Mouse (Mus musculus): ENCODE measurements around the gene Armh3. TPM values are rescaled to one million over a fixed set of nuclear protein-coding genes. Genes with fewer than 3 reads are reported as not detected.
"Not testable (repeated sequence)": the region's sequence is repeated elsewhere in the genome, so short reads cannot be mapped to it uniquely, and the experiment has no call there.

Gene Armh3
- polyA plus RNA-seq, 1 experiment from 2014 or later = 15.0 TPM

GRCm38 (mm10) chr19:45813263-45813662, 185.0 kb downstream of the Armh3 start:
- H3K9ac ChIP-seq (ENCODE audit: low read length) = no peak overlapping the region
- ATAC-seq (replicated peaks; ENCODE audit: low FRiP score, low TSS enrichment, low read depth) = no peak
- H3K36me3 ChIP-seq (ENCODE audit: control insufficient read depth, insufficient read depth, low read length) = no peaks in the 10 kb centered on the region
- WGBS = 9% methylated on average over 11 of the region's 11 CpGs
- no peak overlapping the region for H3K4me3 ChIP-seq (ENCODE audit: low read depth, low read length)
- H3K4me1 ChIP-seq (replicated peaks; ENCODE audit: control insufficient read depth, insufficient read depth, low read length) = peaks cover 28% of the 10 kb centered on the region
- H3K9me3 ChIP-seq (ENCODE audit: control insufficient read depth, low read length) = no peaks in the 10 kb centered on the region
- no peaks in the 10 kb centered on the region for H3K27me3 ChIP-seq (replicated peaks; ENCODE audit: control insufficient read depth, insufficient read depth, low read length)
- H3K27ac ChIP-seq (ENCODE audit: low read depth) = no peak overlapping the region
- peak overlapping the region; percentile 29; the same call in 1 of the 2 replicates for H3K4me2 ChIP-seq (ENCODE audit: low read length)
- peak; percentile 93 for DNase-seq (ENCODE audit: low spot score)

DNA sequence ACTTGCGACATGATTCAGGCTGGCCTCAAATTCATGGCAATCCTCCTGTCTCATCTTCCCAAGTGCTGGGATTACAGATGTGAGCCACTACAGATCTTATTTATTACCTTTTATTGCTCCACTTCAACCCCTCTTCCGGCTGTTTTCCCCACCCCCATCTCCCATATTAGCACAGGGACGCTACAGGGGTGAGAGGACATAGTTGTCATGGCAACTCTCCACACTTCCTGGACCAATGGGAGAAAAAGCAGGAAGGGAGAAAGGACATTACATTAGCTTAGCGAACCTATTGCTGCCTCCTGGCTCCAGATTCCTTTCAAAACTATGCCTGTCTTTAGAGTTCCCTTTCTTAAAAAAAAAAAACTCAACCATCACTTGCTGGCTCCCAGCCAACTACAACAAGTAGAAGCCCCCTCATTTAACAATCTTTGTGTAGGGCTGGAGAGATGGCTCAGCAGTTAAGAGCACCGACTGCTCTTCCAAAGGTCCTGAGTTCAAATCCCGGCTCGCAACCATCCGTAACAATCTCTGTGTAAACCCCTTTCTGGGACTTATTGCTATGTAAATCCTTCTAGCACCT, 185.5 kb downstream of the Armh3 start:
- 16% methylated on average over 8 of the region's 8 CpGs for WGBS
- 0 out of 2 replicates have a peak, but pooled peaks have one; percentile 32 for ATAC-seq (replicated peaks; ENCODE audit: low FRiP score, low TSS enrichment, low read depth)
- H3K4me3 ChIP-seq (ENCODE audit: low read depth, low read length) = no peak overlapping the region
- H3K27me3 ChIP-seq (replicated peaks; ENCODE audit: control insufficient read depth, insufficient read depth, low read length) = no peaks in the 10 kb centered on the region
- H3K9ac ChIP-seq (ENCODE audit: low read length) = no peak overlapping the region
- H3K4me2 ChIP-seq (ENCODE audit: low read length) = peak overlapping the region; percentile 29
- DNase-seq (ENCODE audit: low spot score) = no peak
- no peaks in the 10 kb centered on the region for H3K36me3 ChIP-seq (ENCODE audit: control insufficient read depth, insufficient read depth, low read length)
- H3K27ac ChIP-seq (ENCODE audit: low read depth) = no peak overlapping the region
- H3K9me3 ChIP-seq (ENCODE audit: control insufficient read depth, low read length) = no peaks in the 10 kb centered on the region
- peaks cover 23% of the 10 kb centered on the region for H3K4me1 ChIP-seq (replicated peaks; ENCODE audit: control insufficient read depth, insufficient read depth, low read length)

DNA sequence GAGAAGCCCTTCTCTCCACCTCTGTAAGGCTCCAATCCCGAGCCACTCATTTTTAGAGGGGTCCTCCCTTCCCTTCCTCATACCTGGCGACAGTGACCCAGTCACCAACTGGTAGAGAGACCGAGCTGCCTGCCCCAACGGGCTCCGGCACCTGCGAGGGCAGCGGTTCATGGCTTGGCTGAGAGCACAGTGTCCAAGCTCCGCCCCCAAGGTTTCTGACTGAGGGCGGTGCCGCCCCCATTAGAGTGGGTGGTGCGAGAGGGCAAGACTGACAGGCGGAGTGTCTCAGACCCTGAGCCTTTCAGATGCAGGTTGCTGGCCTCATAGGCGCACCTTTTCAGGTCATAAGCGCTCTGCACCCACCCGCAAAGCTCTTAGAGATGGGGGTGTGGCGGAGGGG, 186.2 kb downstream of the Armh3 start:
- ATAC-seq (replicated peaks; ENCODE audit: low FRiP score, low TSS enrichment, low read depth) (peak; percentile 40; the same call in 1 of the 2 replicates), DNase-seq (ENCODE audit: low spot score) (peak; percentile 65)
- H3K27me3 ChIP-seq (replicated peaks; ENCODE audit: control insufficient read depth, insufficient read depth, low read length) = no peaks in the 10 kb centered on the region
- no peaks in the 10 kb centered on the region for H3K36me3 ChIP-seq (ENCODE audit: control insufficient read depth, insufficient read depth, low read length)
- no peak overlapping the region for H3K4me3 ChIP-seq (ENCODE audit: low read depth, low read length)
- H3K9me3 ChIP-seq (ENCODE audit: control insufficient read depth, low read length) = no peaks in the 10 kb centered on the region
- peak overlapping the region; percentile 29 for H3K4me2 ChIP-seq (ENCODE audit: low read length)
- H3K27ac ChIP-seq (ENCODE audit: low read depth) = no peak overlapping the region
- 1% methylated on average over 16 of the region's 16 CpGs for WGBS
- peaks cover 16% of the 10 kb centered on the region for H3K4me1 ChIP-seq (replicated peaks; ENCODE audit: control insufficient read depth, insufficient read depth, low read length)
- no peak overlapping the region for H3K9ac ChIP-seq (ENCODE audit: low read length)

GRCm38 (mm10) chr19:45811028-45811674, 187.1 kb downstream of the Armh3 start:
- Histone ChIP-seq H3K27ac (ENCODE audit: low read depth) (no peak overlapping the region), H3K9ac (ENCODE audit: low read length) (no peak overlapping the region), H3K36me3 (ENCODE audit: control insufficient read depth, insufficient read depth, low read length) (no peaks in the 10 kb centered on the region), H3K27me3 (replicated peaks; ENCODE audit: control insufficient read depth, insufficient read depth, low read length) (no peaks in the 10 kb centered on the region), H3K4me2 (ENCODE audit: low read length) (no peak overlapping the region), H3K4me3 (ENCODE audit: low read depth, low read length) (no peak overlapping the region), H3K9me3 (ENCODE audit: control insufficient read depth, low read length) (no peaks in the 10 kb centered on the region), H3K4me1 (replicated peaks; ENCODE audit: control insufficient read depth, insufficient read depth, low read length) (peaks cover 6% of the 10 kb centered on the region)
- WGBS = 64% methylated on average over 12 of the region's 12 CpGs
- DNase-seq (ENCODE audit: low spot score) (no peak), ATAC-seq (replicated peaks; ENCODE audit: low FRiP score, low TSS enrichment, low read depth) (no peak)

- no peak for ATAC-seq (replicated peaks; ENCODE audit: low FRiP score, low TSS enrichment, low read depth)
- 87% methylated on average over 4 of the region's 4 CpGs for WGBS
Observed at GRCm38 (mm10) chr19:45807732-45808131, 190.6 kb downstream of the Armh3 start.

DNA sequence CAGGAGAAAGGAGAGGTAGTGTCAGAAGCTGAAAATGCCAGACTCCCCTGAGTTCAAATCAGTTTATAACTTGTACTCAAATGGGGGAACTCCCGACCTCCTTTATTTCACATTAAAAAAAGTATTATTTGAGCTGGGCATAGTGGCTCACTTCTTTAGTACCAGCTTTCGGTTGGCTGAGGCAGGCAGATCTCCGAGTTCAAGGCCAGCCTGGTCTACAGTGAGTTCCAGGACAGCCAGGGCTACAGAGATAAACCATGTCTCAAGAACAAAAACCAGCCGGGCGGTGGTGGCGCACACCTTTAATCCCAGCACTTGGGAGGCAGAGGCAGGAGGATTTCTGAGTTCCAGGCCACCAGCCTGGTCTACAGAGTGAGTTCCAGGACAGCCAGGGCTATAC, 192.5 kb downstream of the Armh3 start:
- DNase-seq (ENCODE audit: low spot score); H3K9ac ChIP-seq (ENCODE audit: low read length); H3K4me1 ChIP-seq (replicated peaks; ENCODE audit: control insufficient read depth, insufficient read depth, low read length); H3K36me3 ChIP-seq (ENCODE audit: control insufficient read depth, insufficient read depth, low read length); ATAC-seq (replicated peaks; ENCODE audit: low FRiP score, low TSS enrichment, low read depth); H3K9me3 ChIP-seq (ENCODE audit: control insufficient read depth, low read length); H3K27ac ChIP-seq (ENCODE audit: low read depth); H3K27me3 ChIP-seq (replicated peaks; ENCODE audit: control insufficient read depth, insufficient read depth, low read length); H3K4me3 ChIP-seq (ENCODE audit: low read depth, low read length); H3K4me2 ChIP-seq (ENCODE audit: low read length): not testable (repeated sequence)
- WGBS = 96% methylated on average over 6 of the region's 6 CpGs

More at GRCm38 (mm10) chr19:45807732-45808131, 190.6 kb downstream of the Armh3 start:
- H3K4me2 ChIP-seq (ENCODE audit: low read length) = no peak overlapping the region
- no peaks in the 10 kb centered on the region for H3K36me3 ChIP-seq (ENCODE audit: control insufficient read depth, insufficient read depth, low read length)
- no peaks in the 10 kb centered on the region for H3K9me3 ChIP-seq (ENCODE audit: control insufficient read depth, low read length)
- H3K9ac ChIP-seq (ENCODE audit: low read length) = no peak overlapping the region
- H3K4me3 ChIP-seq (ENCODE audit: low read depth, low read length) = no peak overlapping the region
- H3K27me3 ChIP-seq (replicated peaks; ENCODE audit: control insufficient read depth, insufficient read depth, low read length) = no peaks in the 10 kb centered on the region
- H3K4me1 ChIP-seq (replicated peaks; ENCODE audit: control insufficient read depth, insufficient read depth, low read length) = no peaks in the 10 kb centered on the region; the same call in 1 of the 2 replicates
- no peak overlapping the region for H3K27ac ChIP-seq (ENCODE audit: low read depth)
- no peak for DNase-seq (ENCODE audit: low spot score)

- no peaks in the 10 kb centered on the region for H3K9me3 ChIP-seq (ENCODE audit: control insufficient read depth, low read length)
- 0 out of 2 replicates have a peak, but pooled peaks have one; percentile 43 for ATAC-seq (replicated peaks; ENCODE audit: low FRiP score, low TSS enrichment, low read depth)
- H3K4me3 ChIP-seq (ENCODE audit: low read depth, low read length) = no peak overlapping the region
- no peak overlapping the region for H3K27ac ChIP-seq (ENCODE audit: low read depth)
- H3K27me3 ChIP-seq (replicated peaks; ENCODE audit: control insufficient read depth, insufficient read depth, low read length) = no peaks in the 10 kb centered on the region
- H3K4me2 ChIP-seq (ENCODE audit: low read length) = no peak overlapping the region
- DNase-seq (ENCODE audit: low spot score) = peak; percentile 64
- no peaks in the 10 kb centered on the region for H3K36me3 ChIP-seq (ENCODE audit: control insufficient read depth, insufficient read depth, low read length)
- no peaks in the 10 kb centered on the region for H3K4me1 ChIP-seq (replicated peaks; ENCODE audit: control insufficient read depth, insufficient read depth, low read length)
- no peak overlapping the region for H3K9ac ChIP-seq (ENCODE audit: low read length)
- WGBS = 27% methylated on average over 12 of the region's 12 CpGs
Observed at GRCm38 (mm10) chr19:45804593-45805368, 193.5 kb downstream of the Armh3 start.

DNA sequence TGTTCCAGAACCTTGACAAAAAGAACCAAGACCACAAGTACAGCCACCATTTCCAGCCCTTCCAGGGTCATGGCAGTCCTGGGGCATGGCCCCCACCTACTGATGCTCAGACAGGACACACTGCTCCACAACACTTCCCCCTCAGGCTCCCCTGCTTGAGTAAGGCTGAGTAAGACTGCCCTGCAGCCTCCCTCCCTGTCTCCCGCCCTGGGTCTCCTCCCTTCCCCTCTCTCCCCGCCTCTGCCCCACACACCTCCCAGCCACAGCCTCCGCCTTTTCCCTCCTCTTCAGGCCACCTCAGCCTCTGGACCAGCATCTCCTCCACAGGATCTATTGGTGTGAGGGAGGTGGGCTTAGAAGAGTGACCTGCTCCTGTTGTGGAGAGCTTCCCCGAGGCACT, 194.9 kb downstream of the Armh3 start:
- ATAC-seq (replicated peaks; ENCODE audit: low FRiP score, low TSS enrichment, low read depth) = no peak
- WGBS = 29% methylated on average over 4 of the region's 4 CpGs
- no peaks in the 10 kb centered on the region for H3K9me3 ChIP-seq (ENCODE audit: control insufficient read depth, low read length)
- no peak overlapping the region for H3K4me2 ChIP-seq (ENCODE audit: low read length)
- H3K9ac ChIP-seq (ENCODE audit: low read length) = no peak overlapping the region
- no peak overlapping the region for H3K27ac ChIP-seq (ENCODE audit: low read depth)
- no peak overlapping the region for H3K4me3 ChIP-seq (ENCODE audit: low read depth, low read length)
- no peaks in the 10 kb centered on the region for H3K4me1 ChIP-seq (replicated peaks; ENCODE audit: control insufficient read depth, insufficient read depth, low read length)
- H3K27me3 ChIP-seq (replicated peaks; ENCODE audit: control insufficient read depth, insufficient read depth, low read length) = no peaks in the 10 kb centered on the region
- no peaks in the 10 kb centered on the region for H3K36me3 ChIP-seq (ENCODE audit: control insufficient read depth, insufficient read depth, low read length)
- DNase-seq (ENCODE audit: low spot score) = no peak

All from intestine, embryonic 14.5 days (tissue).